Mouse (Mus musculus) bone marrow macrophage, adult 2 months (primary cell): ENCODE results near the gene Wrap73.

Source experiments
- CTCF ChIP-seq: IDR thresholded peaks from 2 replicates; pipeline ENCODE4 v1.5.1; 2012; ENCODE audit warnings: low read depth, mild to moderate bottlenecking, low read length, moderate library complexity
- POLR2A ChIP-seq: IDR thresholded peaks from 2 replicates; pipeline ENCODE4 v1.6.1; 2012; ENCODE audit warnings: mild to moderate bottlenecking, low read depth, low read length, borderline replicate concordance

GRCm38 (mm10) chr4:154198377-154198961, 56.3 kb downstream of the Wrap73 start:
- no peak for TF ChIP-seq CTCF
- TF ChIP-seq POLR2A = no peak
